Mouse (Mus musculus) brain, embryonic 18.5 days (tissue): ENCODE results near the gene Zbtb20.

Source experiments
- DNase-seq: peaks from one replicate; pipeline ENCODE4 v3.0.0-alpha.2; 2012; ENCODE audit warnings: low read depth, low spot score

The Zbtb20 gene

GRCm38 (mm10) chr16:43482738-43483137 is 607.1 kb downstream of the Zbtb20 start:
- DNase-seq = no peak

- no peak for DNase-seq
Measured at GRCm38 (mm10) chr16:43484400-43484799, 608.7 kb downstream of the Zbtb20 start.

DNA sequence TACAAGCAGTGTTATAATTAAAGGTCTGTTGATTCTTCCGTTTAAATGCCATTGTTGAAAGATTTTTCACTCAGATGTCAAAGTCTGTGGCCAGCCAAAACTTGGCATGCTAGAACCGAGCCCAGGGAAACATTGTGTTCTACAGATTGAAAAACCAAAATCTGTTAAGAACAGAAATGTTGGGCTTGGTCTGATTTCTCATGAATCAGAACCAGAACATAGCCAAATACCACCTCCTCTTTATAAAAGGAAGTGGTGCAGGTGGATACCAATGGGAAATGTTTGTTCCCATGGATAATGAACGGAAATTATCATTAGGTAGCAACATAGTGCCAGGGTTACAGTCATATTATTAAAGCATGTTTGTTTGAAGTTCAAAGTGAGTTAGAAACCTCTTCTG is 613.7 kb downstream of the Zbtb20 start:
- DNase-seq = no peak

DNA sequence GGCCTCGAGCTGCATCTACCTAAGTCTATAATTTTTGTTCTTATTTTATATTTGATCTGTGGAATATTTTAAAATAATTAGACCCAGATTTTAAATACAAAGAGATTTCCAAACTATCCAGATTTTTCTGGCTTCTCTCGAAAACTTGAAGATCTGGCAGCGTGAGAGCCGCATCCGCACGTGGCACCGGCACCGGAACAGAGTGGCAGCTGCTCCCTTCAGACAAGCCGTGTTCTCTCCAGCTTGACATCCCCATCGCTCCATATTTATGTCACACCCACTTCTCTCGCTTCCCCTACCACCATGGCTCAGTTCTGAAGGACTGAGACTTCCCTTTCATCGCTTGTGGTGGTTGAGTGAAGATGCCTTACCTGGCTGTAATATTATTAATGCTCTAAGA is 614.3 kb downstream of the Zbtb20 start:
- DNase-seq = no peak

DNA sequence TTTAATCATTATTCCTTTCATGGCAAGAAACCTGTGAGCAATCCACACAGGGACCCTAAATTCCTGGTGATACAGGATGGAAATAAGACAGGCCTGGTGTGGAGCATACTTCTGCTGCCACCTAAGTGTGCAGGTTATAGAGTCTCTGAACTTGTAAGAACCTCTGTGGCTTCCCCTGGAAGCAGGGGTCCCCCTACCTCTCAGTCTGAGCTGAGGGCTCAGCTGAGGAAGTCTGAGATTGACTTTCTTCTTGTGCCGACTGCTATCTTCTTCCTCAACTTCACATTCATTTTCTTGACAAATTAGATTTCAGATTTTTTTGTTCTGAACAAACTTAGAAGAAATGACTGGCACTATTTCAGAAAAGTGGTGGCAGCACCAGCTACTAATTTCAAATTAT is 617.2 kb downstream of the Zbtb20 start:
- no peak for DNase-seq

DNA sequence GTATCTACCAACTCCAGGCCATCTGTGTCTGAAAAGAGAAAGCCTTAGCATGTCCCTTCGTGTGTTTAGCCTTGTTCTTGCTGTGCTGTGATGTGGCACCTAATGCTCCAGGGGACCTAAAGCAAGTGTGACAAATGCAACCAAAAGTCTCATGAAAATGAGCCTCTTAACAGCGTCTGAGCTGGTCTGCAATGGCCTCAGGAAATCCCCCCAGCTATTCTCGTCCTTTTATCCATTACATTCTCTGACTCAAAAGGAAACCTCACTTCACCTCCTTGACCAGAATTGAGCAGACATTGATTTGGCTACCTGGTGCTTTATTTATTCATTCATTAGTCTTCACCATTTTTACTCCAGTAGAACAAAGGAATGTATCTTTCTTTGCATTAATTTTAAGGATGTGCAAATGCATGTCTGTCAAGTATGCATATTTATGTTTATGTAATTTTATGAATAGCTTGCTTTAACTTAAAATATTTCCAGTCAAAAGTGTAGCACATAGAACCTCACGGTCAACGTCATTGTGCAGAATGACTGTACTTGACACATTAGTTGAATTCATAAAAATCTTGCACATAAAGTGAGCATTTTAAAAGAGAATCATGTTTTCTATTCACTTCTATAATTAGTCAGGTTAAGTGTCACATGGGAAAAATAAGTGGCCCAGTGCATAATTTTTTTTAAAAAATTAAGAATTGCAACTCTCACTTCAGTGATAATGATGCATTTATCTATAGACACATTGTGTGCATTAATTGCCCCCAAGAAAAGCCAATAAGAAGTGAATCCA is 618.1 kb downstream of the Zbtb20 start:
- no peak for DNase-seq

GRCm38 (mm10) chr16:43495175-43495818 is 619.6 kb downstream of the Zbtb20 start:
- DNase-seq = no peak

GRCm38 (mm10) chr16:43497093-43497492 is 621.4 kb downstream of the Zbtb20 start:
- no peak for DNase-seq

- DNase-seq = no peak
Measured at GRCm38 (mm10) chr16:43500132-43500853, 624.6 kb downstream of the Zbtb20 start.

DNA sequence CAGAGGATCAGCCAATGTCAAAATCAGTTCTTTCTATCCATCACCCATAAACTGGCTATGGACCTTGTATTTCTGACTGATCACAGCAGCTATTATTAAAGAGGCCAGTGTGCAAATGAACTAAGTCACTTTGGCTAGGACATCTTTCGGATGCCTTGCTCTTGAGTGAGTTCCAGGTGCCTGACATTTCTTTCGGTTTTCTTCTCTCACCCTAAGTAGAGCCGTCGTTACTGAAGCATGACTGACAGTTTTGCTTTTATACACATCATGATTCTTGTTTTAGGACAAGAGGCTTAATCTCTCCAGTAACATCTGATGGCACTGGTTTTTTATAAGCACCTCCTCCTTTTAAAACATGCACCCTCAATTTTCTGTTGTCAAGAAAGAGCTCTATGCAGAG is 625.6 kb downstream of the Zbtb20 start:
- DNase-seq = no peak

DNA sequence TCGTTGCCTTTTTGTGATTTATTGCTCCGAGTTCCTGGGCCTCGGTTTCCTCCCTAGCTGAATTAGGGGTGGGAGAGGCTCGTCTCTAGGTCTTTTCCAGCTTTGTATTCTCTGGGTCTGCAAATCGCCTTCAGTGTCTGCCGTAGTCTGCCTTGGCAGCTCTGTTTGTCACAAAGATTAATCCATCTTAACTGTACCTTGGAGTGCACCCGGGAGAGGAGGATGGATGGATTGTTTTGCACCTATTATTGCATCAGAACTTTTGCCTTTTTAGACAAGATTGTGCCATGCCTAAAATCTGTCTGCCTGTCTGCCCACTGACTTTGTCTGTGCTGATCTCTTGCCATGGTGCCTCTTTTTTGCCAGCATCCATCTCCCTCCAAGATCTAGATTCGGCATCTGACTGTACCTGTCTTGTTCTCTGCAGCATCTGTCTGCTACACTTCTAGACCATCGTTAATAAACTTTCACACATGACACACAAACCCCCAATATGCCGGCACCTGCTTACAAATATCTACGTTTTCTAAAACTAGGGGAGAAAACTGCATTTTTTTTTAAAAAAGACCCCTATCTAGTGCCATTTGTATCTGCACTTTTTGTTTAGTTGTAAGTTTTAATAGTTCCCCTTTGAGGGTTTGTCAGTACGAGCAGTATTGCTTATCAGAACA is 626.8 kb downstream of the Zbtb20 start:
- no peak for DNase-seq

DNA sequence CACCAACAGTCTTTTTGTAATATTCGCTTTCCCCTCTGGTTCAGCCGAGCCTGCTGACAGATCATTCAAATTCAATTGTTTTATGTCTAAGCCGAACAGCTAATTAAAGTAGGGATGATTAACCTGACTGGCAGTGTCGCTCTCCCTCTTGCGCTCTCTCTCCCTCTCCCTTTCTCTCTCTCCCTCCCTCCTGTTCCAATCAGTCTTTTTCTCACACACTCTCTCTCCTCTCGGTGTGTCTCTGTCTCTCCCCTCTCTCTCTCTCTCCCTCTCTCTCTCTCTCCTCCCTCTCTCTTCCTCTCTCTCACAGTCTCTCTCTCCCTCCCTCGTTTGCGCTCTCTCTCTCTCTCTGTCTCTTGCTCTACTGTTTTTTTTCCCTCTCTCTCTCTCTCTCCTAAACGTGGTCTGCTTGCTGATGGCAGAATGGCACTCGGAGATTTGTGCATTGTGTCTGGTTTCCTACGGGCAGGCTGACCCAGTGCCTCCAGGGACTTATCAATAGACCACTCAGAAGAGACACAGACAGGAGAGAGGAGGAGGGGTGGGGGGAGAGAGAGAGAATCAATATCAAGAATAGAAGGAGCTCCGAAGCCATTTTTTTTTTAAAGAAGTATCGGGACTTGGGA is 627.4 kb downstream of the Zbtb20 start:
- no peak for DNase-seq

DNA sequence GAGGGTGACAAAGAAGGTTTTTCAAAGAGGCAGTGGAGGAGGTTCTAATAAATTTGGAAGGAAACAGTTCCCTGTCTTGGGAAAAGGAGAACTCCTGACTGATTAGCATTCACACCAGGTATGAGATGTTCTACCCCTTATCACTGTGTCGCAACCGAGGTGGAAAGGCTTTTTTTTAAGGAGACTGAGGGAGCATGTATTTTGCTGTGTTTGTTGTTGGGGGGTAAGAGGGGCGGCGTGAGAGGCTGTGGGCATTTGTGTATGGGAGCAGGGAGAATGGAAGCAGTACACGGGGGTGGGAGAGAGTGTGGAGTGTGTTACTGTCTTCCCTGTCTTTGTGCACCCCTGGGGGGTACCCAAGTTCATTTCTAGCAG is 627.9 kb downstream of the Zbtb20 start:
- no peak for DNase-seq

- DNase-seq = peak; percentile 86
Measured at GRCm38 (mm10) chr16:43504151-43504550, 628.5 kb downstream of the Zbtb20 start.

DNA sequence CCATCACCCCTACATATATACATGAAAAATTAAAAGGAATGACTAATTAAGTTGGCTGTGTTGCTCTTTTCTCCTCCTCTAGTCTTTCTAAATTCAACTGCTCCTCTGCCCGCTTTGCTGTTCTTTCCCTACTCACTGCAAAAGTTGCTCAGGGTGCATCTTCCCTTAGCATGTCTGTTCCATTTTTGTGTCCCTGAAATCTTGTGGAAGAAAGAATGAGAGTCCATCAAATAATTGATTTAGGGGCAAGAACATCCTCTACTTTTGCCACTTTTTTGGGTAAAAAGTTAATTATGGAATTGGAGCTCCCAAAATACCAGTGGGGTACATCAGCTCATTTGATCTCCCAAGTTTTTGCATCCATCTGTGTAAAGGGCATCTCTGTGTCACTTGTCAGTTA is 628.9 kb downstream of the Zbtb20 start:
- no peak for DNase-seq

DNA sequence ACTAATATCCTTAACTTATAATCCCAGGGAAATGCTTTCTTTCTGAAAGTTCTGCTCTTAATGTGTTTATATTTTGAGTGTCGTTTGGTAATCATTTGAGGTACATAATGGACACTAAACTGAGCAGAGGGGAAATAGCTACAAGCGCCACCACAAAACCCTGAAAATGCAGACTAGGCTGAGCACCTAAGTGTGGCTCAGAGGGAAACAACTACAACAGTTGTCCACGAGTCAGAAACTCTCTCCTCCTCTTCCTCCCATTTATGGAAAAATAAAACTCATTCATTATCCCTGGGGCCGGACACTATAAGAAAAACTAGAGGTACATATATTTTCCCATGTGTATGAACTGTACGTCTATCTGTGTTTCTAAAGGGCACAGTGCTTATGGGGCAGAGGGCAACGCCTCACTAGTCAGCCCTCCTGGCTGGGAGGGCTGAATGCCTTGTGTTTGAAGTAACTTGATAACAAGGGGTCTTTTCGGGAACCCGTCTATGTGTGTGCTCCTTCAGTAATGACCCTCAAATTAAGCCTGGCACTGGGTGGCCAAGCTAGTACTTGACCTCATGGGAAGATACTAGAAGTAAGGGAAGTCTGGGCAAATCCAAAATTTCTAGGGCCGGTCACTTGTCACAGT is 629.8 kb downstream of the Zbtb20 start:
- no peak for DNase-seq

- no peak for DNase-seq
Measured at GRCm38 (mm10) chr16:43506189-43506751, 630.6 kb downstream of the Zbtb20 start.

GRCm38 (mm10) chr16:43506771-43507405 is 631.2 kb downstream of the Zbtb20 start:
- no peak for DNase-seq

GRCm38 (mm10) chr16:43508166-43508998 is 632.7 kb downstream of the Zbtb20 start:
- DNase-seq = no peak
